In the genomic region with DNA sequence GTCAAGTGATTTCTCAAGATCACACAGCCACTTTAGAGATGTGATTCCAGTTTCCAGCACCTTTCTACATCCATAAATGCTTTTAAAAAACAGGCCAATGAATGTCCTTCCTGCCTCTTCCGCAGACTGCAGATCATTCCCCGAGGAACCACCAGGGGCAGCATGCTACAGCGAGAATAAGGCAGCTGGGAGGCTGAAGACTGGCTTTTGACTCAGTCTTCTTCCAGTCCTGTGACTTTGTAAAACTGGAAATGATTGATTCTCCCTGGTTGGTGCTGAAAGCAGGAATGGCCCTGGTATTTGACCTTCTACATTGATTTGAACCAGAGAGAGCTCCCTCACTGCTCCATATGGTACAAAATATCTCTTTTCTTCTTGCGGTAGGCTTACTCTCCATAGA, we compare ENCODE assay signal across 7 mouse cellular contexts. TPM values are rescaled to one million over a fixed set of nuclear protein-coding genes. Genes with fewer than 3 reads are reported as not detected.
DNase-seq lines count a peak whose midpoint lies in the region; ATAC-seq and TF ChIP-seq lines count a peak whose summit lies in the region.

No protein-coding gene starts in this region.

- H3K9ac ChIP-seq in neural tube, embryonic 15.5 days (replicated peaks) = no peak overlapping the region
- no peak overlapping the region for H3K9ac ChIP-seq in lung, postnatal 0 days (replicated peaks; ENCODE audit: low read depth)

- H3K4me3 ChIP-seq in neural tube, embryonic 15.5 days (replicated peaks) = no peak overlapping the region
- no peak overlapping the region for H3K4me3 ChIP-seq in cortical plate, adult 2 months (ENCODE audit: insufficient read depth, low read length)
- no peak overlapping the region for H3K4me3 ChIP-seq in lung, postnatal 0 days (ENCODE audit: low read depth, low read length)

- no peaks in the 10 kb centered on the region for H3K27me3 ChIP-seq in neural tube, embryonic 15.5 days (replicated peaks)
- no peaks in the 10 kb centered on the region for H3K27me3 ChIP-seq in lung, postnatal 0 days (replicated peaks; ENCODE audit: insufficient read depth, low read length)

- H3K36me3 ChIP-seq in neural tube, embryonic 15.5 days = no peaks in the 10 kb centered on the region
- no peaks in the 10 kb centered on the region for H3K36me3 ChIP-seq in lung, postnatal 0 days (ENCODE audit: insufficient read depth, low read length)

- H3K9me3 ChIP-seq in neural tube, embryonic 15.5 days (replicated peaks) = no peaks in the 10 kb centered on the region
- no peaks in the 10 kb centered on the region for H3K9me3 ChIP-seq in lung, postnatal 0 days (ENCODE audit: low read length)

- no peak for ATAC-seq in neural tube, embryonic 15.5 days (ENCODE audit: low FRiP score)
- peak; percentile 55 to 57; a peak in 3 of 4 replicates for ATAC-seq in hematopoietic stem cell, adult 5-6 weeks (replicated peaks in 1 of 2; ENCODE audit: insufficient read depth in 1 of 2, low FRiP score in 2 of 2, low TSS enrichment in 1 of 2, low read depth in 1 of 2, poor library complexity in 2 of 2, severe bottlenecking in 2 of 2)
- ATAC-seq in lung, postnatal 0 days = peak; percentile 62

- TF ChIP-seq EP300 in lung, postnatal 0 days (IDR thresholded peaks at IDR 0.05) = no peak

- H3K27ac ChIP-seq in neural tube, embryonic 15.5 days (replicated peaks) = no peak overlapping the region
- no peak overlapping the region for H3K27ac ChIP-seq in cortical plate, adult 2 months (ENCODE audit: insufficient read depth, low read length)
- no peak overlapping the region for H3K27ac ChIP-seq in lung, postnatal 0 days (ENCODE audit: low read length)

- H3K4me2 ChIP-seq in neural tube, embryonic 15.5 days = no peak overlapping the region
- no peak overlapping the region for H3K4me2 ChIP-seq in lung, postnatal 0 days (replicated peaks; ENCODE audit: low read depth, low read length)

- peak; percentile 59 for DNase-seq in neural tube, embryonic 10.5 days (ENCODE audit: extremely low spot score, low spot score)
- DNase-seq in T-cell, adult 2 months (ENCODE audit: low spot score) = peak; percentile 76
- DNase-seq in lung, postnatal 0 days (ENCODE audit: low spot score) = peak; percentile 83
- DNase-seq in spleen, postnatal 14 days (ENCODE audit: low spot score in 2 of 2) = peak; percentile 75 to 84

- TF ChIP-seq CTCF in cortical plate, adult 2 months (IDR thresholded peaks at IDR 0.05; ENCODE audit: extremely low read depth, insufficient read depth, low read length) = peak; percentile 69
- peak; percentile 92 for TF ChIP-seq CTCF in lung, postnatal 0 days (IDR thresholded peaks at IDR 0.05)

- WGBS in neural tube, embryonic 15.5 days = 40% methylated on average over 4 of the region's 4 CpGs
- 29% methylated on average over 4 of the region's 4 CpGs for WGBS in lung, postnatal 0 days

- no peak for TF ChIP-seq POLR2A in cortical plate, adult 2 months (IDR thresholded peaks at IDR 0.05; ENCODE audit: extremely low read depth, insufficient read depth, low read length)

- H3K4me1 ChIP-seq in neural tube, embryonic 15.5 days = no peaks in the 10 kb centered on the region
- peaks cover 3% of the 10 kb centered on the region for H3K4me1 ChIP-seq in cortical plate, adult 2 months (ENCODE audit: control insufficient read depth, insufficient read depth, low read length)
- H3K4me1 ChIP-seq in lung, postnatal 0 days (ENCODE audit: insufficient read depth, low read depth, low read length) = no peaks in the 10 kb centered on the region

RNA-seq across cellular contexts. Expression of gene Dennd4a, which starts 26.3 kb away (rescaled TPM):
- 9.0 and 10.2 TPM in 2 replicates for polyA plus RNA-seq in neural tube, embryonic 15.5 days (2015; fragmentation: Nextera tagmentation; extraction: Ambion mirVana)
- 41.8 and 41.9 TPM in 2 replicates for polyA plus RNA-seq in cortical plate, adult 2 months (2012; rRNA removed)
- total RNA-seq in hematopoietic stem cell, adult 5-6 weeks (2017) = 55.7 and 75.6 TPM in 2 replicates
- 6.3 and 7.1 TPM in 2 replicates for polyA plus RNA-seq in lung, postnatal 0 days (2015; fragmentation: Nextera tagmentation; extraction: Ambion mirVana)

RNA-seq across cellular contexts. Expression of gene Rab11a, which starts 47.3 kb away (rescaled TPM):
- 398 and 419 TPM in 2 replicates for polyA plus RNA-seq in neural tube, embryonic 15.5 days (2015; fragmentation: Nextera tagmentation; extraction: Ambion mirVana)
- 221 and 230 TPM in 2 replicates for polyA plus RNA-seq in cortical plate, adult 2 months (2012; rRNA removed)
- total RNA-seq in hematopoietic stem cell, adult 5-6 weeks (2017) = 131 and 206 TPM in 2 replicates
- polyA plus RNA-seq in lung, postnatal 0 days (2015; fragmentation: Nextera tagmentation; extraction: Ambion mirVana) = 608 and 674 TPM in 2 replicates
